Mouse (Mus musculus) v-Abl transformed pro-B cells (cell line): ENCODE data around the gene Cdipt.

ENCODE experiments used
- in situ Hi-C, 2 experiments: fragments of 400-800 bp; cut with MboI; formaldehyde crosslinking; loops; one replicate each; pipeline ENCODE4 v1.15.1; 2025; ENCODE audit not compliant: unreplicated experiment in 2 of 2

Cdipt gene

DNA sequence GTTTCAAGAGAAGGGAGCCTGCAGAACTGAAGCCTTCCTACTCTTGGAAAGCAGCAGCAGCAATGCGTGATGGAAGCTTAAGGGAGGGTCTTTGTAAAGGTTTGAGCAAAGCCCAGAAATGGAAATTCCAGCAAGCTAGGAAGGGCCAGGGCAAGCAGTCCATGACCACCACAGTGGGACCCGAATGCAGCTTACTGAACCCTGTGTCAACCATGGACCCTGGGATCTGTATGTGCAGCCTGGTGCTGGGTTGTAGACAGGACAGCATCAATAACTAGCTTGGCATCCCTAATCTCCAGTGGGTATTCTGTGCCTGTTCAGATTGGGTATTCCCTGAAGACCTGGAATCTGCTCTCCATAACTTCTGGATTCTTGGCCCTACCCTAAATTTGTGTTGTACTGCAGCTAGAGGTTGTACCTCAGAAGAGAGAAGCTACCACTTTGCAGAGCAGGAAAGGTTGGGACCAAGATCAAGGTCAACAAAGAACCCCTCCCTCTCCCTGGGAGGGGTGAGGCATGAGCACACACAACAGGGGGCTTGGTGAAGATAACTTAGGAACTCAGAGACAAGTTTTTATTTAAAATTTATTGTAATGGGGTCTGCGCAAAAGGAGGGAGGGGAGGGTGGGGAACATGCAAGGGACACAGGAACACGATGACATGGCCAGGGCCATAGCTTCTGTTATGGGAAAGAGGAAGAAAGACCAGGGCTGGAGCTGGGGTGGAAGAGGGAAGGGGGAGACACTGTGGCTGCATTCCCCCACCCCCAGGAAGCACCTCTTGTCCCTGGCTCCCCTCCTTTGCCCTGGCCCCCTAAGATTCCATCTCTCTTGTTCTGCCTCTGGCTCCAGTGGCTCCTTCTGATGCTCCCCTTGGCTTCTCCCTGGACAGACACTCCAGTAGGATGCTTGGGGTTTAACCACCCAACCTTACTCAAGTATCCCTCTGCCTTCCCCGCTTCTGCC, 46.1 kb downstream of the Cdipt start:
- in situ Hi-C loops = loop anchor here (5.0 to 10.0 kb wide), 2 partner anchors 75 to 203 kb away; no protein-coding TSS in a partner anchor

GRCm38 (mm10) chr7:127022528-127023271, 47.0 kb downstream of the Cdipt start:
- in situ Hi-C loops = loop anchor here (5.0 to 10.0 kb wide), 2 partner anchors 75 to 202 kb away; no protein-coding TSS in a partner anchor

DNA sequence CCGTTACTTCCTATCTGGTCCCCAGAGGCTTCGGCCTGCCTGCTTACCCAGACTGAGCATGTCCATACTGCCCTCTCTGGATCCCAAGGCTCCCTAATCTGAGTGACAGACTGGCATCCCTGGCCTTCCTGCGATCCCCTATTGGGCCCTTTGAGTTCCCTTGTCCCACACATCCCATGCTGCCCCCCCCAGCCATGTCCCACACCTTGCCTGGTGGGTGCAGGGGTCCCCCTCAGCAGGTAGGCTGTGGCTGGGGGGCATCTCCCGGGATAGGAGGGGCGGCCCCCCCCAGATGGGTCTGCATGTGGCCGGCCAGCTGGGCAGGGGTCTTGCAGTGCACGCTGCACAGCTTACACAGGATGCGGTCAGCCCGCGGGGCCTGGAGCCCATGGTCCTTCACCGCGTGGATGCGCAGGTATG, 47.6 kb downstream of the Cdipt start:
- in situ Hi-C loops = loop anchor here (5.0 to 10.0 kb wide), 2 partner anchors 74 to 202 kb away; no protein-coding TSS in a partner anchor

DNA sequence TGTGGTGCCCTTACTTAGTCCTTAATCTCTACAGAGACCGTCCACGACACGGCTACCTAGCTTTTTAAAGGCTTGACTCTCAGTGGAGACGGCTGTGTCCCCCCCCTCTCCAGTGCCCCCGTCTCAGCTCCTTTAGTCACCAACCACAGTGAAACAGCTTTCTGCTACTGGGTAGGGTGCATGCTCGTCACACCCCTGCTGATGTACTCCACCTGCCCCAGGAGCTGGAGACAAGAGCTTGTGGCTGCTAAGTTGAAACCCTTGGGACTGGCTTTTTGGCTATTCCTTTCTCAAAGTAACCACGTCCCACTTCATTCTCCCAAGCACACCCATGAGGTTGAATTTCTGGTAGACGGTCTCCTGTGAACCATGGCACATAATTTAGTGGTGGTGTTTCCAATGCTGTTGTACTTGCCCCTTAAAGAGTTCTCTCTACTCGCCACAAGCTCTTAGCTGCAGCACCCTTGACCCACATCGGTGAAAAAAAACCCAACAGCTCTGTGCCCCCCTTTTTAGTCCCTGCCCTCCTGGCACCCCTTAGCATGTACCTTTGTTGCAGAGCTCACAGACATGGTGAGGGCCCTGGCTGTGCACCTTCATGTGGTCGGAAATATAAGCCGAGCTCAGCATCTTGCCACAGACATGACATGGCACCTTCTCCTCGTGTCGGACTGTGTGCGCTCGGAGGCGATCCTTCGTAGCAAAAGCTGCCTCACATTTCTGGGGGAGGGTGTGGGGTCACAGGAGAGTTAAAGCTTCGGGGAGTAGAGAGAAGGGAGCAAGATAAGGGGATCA, 48.4 kb downstream of the Cdipt start:
- in situ Hi-C loops = loop anchor here (5.0 to 10.0 kb wide), 2 partner anchors 73 to 201 kb away; no protein-coding TSS in a partner anchor

- in situ Hi-C loops = loop anchor here (5.0 to 10.0 kb wide), 2 partner anchors 72 to 200 kb away; no protein-coding TSS in a partner anchor
These were observed 49.2 kb downstream of the Cdipt start for GRCm38 (mm10) chr7:127024755-127025555.

DNA sequence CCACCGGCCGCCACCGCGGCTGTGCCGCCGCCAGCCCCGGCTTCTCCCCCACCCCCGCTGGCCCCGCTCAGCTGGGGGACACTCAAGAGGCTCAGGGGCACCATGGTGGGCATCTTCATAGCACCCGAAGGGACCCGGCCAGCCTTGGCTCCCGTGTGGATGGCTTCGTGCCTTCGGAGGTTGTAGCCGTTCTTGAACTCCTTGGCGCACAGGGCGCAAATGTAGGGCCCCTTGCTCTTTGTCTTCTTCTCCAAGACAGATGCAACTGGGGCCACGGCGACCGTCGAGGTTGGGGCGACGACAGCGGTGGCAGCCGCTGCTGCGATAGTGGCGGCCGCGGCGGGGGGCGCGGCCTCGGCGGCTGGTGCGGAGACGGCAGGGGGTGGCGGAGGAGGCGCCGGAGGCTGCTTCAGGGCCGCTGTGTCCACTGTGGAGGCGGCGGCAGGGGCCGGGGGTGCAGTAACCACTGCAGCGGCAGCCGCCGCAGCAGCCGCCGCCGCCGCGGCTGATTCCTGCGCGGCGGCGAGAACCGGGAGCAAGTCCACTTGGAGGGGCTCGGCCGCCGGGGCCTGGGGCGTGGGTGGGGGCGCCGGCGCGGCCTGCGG, 49.9 kb downstream of the Cdipt start:
- in situ Hi-C loops = loop anchor here in 1 of 2 experiments (10.0 kb wide), 1 partner anchor 199 kb away; no protein-coding TSS in a partner anchor

DNA sequence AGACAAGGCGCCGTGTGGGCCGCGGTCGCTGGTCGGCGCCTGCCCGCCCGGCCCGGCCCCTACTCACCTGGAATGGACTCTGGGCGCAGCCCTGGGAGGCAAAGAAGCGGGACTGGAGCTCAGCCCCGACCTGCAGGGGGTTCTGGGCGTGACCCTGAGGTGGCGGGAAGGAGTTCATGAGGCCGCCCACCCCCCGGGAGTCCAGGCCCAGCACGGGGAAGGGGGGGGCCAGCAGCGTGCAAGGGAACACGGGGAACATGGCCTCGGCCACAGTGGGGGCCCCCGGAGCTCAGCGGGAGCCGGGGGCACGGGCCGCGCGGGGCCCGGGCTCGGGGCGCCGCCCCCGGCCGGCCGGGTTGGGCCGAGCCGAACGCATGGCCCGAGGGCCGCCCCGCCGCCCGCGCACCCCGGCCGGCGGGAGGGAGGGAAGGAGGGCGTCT, 50.5 kb downstream of the Cdipt start:
- in situ Hi-C loops = loop anchor here in 1 of 2 experiments (10.0 kb wide), 1 partner anchor 199 kb away; no protein-coding TSS in a partner anchor

DNA sequence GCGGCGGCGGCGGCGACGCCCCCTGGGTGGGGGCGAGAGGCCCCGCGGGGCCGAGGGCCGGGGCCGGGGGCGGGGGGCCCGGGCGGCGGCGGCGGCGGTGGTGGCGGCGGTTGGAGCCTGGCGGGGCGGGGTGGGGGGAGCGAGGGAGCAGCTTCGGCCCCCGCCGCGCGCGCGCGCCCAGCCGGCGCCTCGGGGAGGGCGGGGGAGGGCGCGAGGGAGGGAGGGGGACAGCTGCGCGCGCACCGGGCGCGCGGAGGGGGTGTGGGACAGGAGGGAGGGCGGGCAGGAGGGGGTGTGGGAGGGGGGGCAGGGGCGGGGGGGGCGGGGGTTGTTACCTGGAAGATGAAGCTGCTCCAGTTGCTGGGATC, 50.9 kb downstream of the Cdipt start:
- in situ Hi-C loops = loop anchor here in 1 of 2 experiments (10.0 kb wide), 1 partner anchor 198 kb away; no protein-coding TSS in a partner anchor

GRCm38 (mm10) chr7:127026984-127027726, 51.4 kb downstream of the Cdipt start, which contains the start of gene Maz:
Maz (minus strand) TSS chr7:127027037.
- in situ Hi-C loops = loop anchor here in 1 of 2 experiments (10.0 kb wide), 1 partner anchor 198 kb away; no protein-coding TSS in a partner anchor

DNA sequence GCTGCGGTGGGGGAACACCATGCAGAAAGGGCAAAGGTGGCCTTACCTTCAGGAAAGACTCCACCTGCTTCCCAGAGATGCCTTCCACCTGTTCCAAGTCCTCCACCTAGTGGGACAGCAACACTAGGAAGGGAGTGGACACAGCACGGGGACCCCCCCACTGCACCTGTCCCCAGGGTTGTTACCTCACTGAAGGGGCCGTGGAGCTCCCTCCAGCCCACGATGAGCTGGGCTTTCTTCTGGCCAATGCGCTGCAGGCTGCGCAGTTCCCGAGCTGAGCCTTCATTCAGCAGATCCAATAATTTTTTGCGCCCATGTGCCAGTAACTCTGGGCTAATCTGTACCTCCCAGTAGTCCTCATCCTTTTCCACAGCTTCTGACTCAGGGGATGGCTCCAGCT, 52.2 kb downstream of the Cdipt start:
- in situ Hi-C loops = loop anchor here in 1 of 2 experiments (10.0 kb wide), 1 partner anchor 197 kb away; no protein-coding TSS in a partner anchor
